Mouse (Mus musculus): Measurements from ENCODE around the gene Eftud2.

Gene Eftud2

DNA sequence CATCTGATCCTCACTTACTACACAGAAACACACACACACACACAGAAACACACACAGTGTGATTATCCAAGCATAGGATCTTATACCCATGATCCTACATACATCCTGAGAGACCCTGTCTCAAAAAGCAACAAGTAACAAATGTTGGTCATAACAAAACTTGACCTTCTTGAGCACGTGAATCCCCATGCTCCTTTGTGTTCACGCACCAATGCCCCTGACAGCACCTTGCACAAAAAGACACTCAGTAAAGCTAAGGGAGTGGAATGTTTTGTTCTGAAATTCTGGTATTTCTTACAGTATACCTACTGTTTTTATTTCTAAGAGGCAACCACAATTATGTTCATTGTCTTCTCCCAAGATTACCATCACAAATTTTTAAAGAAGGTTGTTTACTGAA is 1.2 kb downstream of the Eftud2 start:
- no peak for DNase-seq (ENCODE audit: low spot score in 2 of 2)

DNA sequence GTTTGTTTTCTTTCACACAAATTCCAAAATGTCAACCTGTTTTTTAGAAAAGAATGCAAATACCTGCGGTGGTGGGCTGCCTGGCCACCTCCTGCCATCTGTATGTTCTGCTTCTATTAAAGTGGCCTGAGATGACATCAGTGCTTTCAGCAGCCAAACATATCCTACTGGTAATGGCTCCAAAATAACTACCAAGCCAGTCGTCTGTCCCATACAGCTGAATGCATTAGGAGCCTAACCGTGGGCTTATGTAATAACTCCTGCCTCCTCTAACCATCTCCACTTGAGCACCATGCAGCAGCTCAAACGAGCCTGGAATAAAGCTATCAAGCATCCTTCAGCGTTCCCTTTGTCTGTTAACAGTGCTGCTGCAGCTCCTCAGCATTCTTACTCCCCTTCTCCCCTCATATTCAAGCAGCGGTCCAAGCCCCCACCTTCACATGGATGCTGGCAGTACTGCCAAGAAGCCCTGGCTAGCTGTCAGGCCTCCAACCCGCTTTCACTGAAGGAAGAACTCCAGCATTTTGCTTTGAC is 5.9 kb downstream of the Eftud2 start:
- peak; percentile 71 to 83 for DNase-seq (ENCODE audit: low spot score in 2 of 2)

DNA sequence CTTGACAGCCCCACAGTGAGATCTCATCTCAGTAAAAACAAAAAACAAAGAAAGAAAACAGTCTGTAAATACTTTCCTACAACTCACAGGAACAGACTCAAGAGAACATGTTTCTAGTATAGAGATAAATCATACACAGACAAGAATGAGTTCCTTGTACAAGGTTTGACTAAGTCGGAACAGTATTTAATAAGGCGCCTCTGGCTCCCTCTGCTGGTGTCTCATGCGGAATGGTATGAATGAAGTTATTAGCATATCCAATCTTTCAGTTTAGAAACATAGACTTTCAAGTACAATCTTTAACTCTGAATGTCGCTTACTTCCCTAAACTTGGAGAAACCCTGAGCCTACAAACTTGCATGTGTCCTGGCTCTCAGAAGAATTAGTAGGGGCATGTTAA is 16.5 kb downstream of the Eftud2 start:
- peak in 1 of 2 experiments; percentile 76 for DNase-seq (ENCODE audit: low spot score in 2 of 2)

DNA sequence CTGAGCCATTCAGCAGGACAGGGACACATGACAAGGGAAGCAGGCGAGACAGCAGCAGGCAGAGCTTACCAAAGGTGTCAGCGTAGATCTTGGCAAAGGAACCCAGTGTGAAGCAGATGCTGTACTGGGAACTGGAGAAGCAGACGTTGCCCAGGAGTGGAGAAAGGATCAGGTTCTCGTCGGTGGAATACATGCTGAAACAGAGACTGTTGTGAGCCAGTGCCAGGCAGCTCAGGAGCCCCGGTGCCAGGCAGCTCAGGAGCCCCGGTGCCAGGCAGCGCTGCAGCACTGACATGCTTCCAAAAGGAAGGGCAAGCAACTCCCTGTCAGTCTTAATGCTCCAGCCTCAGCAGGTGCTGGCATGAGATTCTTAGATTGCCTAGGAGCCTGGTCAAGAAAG is 20.9 kb downstream of the Eftud2 start:
- peak in 1 of 2 experiments; percentile 63 for DNase-seq (ENCODE audit: low spot score in 2 of 2)

DNA sequence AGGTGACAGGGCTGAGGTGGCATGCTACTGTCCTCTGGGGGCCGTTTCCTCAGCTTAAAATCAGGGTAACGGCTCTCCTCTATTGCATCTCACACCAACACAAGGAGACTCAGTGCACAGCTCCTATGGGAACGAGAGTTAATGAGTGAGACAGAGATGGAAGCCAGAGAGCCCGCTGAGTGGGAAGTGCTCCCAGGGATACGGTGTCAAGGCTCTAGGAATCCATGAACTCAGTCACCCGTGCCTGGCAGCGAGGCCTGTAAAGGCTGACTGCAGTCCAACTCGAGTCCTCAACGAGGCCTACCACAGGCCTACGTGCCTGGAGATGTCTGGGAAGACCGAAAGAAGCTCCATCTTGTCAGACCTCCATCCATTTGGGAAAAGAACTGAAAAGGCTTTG is 21.8 kb downstream of the Eftud2 start:
- DNase-seq (ENCODE audit: low spot score in 2 of 2): no peak

DNA sequence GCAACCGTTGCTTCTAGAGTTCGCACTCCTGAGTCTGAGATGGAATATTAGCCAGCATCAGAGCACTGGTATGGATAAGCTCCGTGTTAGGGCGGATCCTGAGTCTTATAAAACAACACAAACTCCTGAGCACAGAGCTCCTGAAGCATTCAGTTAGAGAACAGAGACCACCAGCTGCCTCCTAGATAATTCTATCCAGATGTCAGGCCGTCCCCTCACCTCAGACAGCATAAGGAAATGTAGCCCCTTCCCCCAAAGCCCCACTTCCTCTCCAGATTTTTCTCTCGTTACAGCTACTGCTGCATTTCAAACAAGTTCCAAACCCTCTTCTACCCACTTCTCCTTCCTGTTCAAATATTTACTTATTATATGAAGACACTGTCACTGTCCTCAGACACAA is 24.8 kb downstream of the Eftud2 start:
- DNase-seq (ENCODE audit: low spot score in 2 of 2): no peak

DNA sequence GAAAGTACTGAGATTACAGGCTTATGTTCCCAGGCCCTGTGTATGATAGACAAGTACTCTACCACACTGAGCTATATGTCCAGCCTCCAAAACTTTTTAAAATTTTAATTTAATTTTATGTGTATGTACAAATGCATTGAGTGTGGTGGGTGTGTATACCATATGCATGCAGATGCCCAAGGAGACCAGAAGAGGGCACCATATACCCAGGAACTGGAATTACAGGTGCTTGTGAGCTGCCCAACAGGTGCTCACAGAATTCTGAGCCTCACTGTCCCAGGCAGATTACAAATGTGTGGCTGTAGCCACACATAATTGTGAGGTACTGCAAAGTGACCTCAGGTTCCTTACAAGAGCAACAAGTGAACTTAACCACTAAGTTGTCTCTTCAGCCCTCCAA is 27.0 kb downstream of the Eftud2 start:
- no peak for DNase-seq (ENCODE audit: low spot score in 2 of 2)

DNA sequence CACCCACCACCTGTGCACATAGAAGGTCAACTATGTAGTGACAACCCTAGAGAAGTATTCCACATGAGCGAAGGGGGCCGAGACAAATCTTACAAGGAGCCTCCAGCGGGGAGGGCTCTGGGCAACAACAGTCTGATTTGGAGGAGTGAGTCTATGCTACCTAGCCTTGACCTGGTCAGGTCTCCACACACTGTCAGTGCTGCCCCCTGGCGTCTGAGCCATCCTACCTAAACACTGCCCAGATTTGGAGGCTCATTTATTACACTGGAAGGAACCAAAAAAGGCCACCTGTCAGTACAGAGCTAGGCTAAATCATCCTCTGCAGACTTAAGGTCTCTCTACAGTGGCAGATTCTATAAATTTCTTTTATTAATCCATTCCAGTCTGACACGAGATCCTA is 28.9 kb downstream of the Eftud2 start:
- peak in 1 of 2 experiments; percentile 38 for DNase-seq (ENCODE audit: low spot score in 2 of 2)

DNA sequence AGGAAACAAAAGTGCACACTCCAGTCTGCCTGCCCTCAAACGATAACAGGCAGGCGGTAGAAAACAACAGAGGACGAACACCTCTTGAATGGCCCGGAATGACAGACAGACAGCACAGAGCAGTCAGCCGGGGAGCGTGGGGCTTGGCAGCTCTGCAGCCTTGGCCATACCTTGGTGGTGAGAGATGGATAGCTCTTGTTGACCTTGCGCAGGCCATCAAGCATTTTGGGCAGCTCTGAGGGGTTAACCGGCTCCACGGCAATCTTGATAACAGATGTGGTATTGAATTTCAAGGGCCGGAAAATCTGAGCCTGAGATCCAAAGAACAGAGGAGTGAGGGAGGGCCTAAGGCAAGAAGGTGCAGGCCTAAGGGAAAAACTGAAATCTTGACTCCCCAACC is 34.9 kb downstream of the Eftud2 start:
- DNase-seq (ENCODE audit: low spot score in 2 of 2): no peak

DNA sequence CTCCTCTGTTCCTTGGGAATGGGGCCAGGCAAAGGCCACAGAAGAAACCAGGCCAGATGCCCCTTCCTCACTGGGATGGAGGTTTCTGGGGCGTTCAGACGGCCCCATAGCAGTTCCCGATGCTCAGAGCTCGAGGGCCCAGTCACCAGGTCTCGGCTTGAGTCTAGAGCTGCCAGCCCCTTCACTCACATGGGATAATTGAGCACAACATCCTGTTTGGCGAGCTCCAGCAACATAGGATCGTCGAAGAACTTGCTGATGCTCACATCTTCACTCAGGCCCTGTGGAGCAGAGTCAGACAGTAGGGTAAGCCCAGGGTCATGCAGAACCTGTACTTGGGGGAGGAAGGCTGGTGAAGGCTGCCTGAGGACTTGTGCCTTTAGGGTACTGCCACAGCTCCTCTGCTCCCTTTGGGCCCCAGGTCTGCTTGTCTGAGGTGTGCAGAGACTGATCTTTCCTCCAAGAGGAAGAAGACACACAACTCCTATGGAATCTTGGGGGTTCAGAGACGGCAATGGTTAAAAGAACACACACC is 42.1 kb downstream of the Eftud2 start:
- DNase-seq (ENCODE audit: low spot score in 2 of 2): no peak

DNA sequence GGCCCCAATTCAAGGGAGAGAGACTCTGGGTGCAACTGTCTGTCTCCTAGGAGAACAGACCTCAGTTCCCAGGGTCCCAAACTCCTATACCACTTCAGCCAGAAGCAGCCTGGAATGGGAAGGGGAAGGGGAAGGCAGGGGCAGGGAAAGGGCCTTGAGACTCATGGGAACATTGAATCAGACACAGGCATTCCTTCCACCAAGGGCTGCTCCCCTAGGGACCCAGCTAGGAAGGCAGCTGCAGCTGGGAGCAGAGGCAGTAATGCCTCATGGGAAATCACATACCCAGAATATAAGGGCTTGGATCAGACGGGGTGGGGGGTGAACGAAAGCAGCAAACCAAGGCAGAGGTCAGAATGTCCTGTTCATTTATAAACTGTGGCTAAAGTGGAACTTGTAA is 42.7 kb downstream of the Eftud2 start:
- DNase-seq (ENCODE audit: low spot score in 2 of 2): no peak

DNA sequence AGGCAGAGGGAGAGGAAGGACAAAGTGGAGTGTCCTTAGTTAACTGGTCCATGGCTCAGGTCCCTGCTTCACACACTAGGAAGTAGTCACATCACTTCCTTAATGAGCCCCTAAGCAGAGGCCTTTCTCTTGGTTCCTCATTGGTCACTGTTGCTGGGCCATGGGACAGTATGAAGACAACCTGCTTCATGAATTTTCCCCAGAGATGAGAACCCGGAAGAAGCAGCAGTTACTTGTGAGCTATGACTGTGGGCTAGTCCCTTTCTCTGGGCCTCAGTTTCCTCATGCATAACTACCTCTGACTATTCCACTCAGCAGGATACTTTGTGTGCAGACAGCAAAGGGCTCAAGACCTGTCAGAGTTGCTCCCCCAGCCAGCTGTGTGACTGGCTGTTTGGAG is 43.4 kb downstream of the Eftud2 start:
- DNase-seq (ENCODE audit: low spot score in 2 of 2): no peak

DNA sequence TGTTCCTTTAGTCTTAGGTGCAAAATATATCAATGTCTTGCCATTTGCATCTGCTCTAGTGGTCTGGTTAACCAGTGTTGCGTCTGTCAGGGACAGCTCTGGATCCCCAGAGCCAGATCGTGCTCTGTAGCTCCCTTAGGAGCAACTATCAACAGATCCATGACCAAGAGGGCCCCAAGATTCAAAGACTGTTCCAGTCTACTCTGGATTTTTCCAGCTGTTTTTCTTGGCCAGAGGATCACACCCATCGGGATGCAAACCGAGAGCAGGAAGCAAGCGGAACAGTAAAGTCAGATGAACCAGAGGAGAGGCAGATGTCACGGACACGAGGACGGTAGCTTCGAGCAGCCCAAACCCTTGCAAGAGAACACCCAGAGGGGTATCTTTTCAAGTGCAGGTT is 44.6 kb downstream of the Eftud2 start:
- DNase-seq (ENCODE audit: low spot score in 2 of 2): no peak

DNA sequence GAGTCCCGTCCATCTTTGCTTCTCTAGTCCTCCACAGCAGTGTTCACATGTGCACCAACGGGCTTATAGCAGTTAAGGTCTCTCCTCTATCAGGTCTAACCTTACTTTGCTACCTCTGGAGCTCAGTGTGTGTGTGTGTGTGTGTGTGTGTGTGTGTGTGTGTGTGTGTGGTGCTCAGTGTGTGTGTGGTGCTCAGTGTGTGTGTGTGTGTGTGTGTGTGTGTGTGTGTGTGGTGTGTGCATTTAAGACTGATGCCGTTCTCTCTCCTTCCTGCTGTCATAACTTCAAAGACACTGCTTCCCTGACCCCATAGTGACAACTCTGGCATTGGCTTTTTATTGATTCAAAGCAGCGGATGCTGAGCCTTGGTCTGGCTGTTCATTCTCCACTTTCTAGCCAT is 45.2 kb downstream of the Eftud2 start, which contains the start of gene Higd1b:
Higd1b (plus strand) TSS at position 301 of the 400 bp plus-strand sequence.
- no peak for DNase-seq (ENCODE audit: low spot score in 2 of 2)

DNA sequence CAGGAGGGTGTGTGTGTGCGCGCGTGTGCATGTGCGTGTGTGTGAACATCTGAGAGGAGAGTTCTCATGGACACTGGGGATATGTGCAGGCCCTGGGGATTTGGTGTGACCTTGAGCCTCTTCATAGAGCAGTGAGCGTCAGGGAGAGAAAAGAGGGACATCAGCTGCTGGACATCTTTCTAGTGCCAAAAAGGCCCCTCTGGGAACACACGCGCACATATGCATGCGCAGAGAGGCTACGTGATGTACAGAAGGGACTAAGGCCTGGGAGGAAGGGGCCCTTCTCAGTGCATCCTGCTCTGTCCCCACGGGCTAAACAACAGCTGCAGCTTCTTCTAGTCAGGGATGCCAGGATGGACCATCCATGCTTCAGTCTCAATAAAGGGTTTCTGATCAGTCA is 46.6 kb downstream of the Eftud2 start:
- no peak for DNase-seq (ENCODE audit: low spot score in 2 of 2)

DNA sequence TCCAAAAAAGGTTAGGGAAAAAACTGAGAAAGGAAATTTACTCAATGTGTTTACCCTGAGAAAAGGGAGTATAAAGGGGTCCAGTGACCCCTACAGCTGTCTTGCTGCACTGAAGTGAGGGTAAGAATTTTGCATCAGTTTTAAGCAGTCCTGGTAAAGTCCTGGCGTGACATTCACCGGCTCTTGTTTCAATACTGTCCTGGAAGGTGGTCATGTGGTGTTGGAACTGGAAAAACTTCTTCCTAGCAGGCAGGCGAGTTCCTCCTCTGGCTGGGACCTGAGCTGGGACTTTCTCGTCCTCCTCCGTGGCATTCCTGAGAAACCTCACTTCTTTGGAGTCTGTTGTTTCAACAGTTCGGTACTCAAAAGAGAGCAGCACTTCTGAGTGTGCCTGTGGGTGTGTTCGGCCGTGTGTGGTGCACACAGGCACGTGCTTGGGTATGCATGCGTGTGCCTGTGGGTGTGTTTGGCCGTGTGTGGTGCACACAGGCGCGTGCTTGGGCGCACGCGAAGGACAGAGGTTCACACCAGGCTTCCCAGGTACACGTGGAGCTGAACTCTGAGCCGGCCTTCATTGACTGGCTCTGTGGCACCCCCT is 48.0 kb downstream of the Eftud2 start:
- DNase-seq (ENCODE audit: low spot score in 2 of 2): no peak

DNA sequence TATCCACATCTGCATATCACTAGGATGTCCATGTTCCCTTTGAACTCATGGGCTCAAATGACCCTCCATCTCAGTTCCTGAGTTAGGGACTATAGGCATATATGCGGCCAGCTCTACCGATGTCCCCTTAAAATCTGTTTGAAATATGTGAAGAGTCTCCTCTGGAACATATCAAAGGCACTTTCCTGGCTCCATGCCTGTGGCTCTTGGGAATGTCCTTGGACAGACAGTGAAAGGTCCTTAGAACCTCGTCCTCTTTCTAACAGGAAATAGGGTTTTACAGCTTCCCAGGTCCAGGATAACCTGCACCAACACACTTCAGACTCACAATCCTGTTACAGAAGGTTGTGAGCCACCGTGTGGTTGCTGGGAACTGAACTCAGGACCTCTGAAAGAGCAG is 50.5 kb downstream of the Eftud2 start:
- no peak for DNase-seq (ENCODE audit: low spot score in 2 of 2)

DNA sequence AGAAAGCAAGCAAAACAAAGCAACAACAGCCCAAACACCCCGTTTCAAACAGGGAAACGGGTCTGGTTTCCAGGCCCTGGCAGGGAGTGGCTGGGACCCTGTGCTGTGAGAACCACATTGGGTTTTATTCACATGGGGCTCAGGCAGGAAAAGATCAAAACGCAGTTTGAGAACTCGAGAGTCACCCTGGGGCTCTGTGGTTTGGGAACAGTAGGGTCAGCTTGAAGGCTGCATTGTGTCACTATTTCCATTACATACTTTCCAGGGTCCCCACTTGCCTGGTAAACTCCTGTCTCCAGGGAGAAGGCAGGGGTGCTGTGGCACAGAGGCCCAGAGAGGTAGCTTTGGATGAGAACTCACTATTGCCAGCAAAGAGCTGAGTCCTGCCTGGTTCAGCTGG is 53.7 kb downstream of the Eftud2 start:
- DNase-seq (ENCODE audit: low spot score in 2 of 2): no peak

DNA sequence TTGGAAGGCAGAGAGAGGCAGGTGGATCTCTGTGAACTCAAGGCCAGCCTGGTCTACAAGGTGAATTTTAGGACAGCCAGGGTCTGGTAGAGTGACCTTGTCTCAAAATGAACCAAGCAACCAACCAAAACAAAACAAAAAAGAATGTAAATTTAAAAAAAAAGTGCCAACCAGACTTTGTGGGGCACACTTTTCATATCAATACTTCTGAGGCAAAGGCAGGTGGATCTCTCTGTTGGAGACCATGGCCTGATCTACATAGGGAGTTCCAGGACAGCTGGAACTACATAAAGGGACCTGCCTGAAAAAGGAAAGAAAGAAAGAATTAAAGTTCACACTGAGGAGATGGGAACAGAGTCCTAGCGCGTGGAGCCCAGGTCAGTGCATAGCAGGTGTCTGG is 54.3 kb downstream of the Eftud2 start:
- DNase-seq (ENCODE audit: low spot score in 2 of 2): no peak

DNA sequence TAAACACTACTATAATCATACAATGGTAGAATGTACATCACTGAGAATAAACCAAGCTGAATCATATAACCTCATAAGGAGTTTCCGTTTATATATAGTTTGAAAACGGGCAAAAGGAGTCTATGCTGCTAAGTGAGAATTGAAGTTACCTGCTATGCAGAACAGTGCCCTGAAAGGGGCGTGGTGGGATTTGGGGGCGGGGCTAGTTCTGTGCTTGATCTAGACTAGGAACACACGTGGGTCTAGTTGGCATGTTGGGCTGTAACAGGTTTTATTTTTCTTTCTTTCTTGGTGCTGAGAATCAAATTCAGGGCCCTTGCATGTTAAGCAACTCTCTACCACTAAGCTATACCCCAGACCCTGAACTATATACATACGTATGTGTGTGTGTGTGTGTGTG is 59.6 kb downstream of the Eftud2 start:
- no peak for DNase-seq (ENCODE audit: low spot score in 2 of 2)

DNA sequence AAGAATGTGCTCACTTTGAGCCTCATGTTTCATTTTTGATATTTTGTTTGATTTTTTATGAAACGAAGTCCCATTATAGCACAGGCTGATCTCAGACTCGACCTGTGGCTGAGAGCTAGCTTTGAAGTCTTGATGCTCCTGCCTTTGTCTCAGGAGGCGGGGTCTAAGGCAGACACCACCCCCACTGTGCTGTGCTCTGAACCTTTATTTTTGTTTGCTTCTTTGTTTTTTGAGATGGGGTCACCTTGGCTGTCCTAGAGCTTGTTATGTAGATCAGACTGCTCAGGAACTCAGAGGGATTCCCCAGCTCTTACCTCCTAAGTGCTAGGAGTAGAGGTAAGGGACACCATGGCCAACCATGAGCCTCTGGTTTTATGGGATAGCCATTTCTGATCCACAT is 60.4 kb downstream of the Eftud2 start:
- DNase-seq (ENCODE audit: low spot score in 2 of 2): no peak

DNA sequence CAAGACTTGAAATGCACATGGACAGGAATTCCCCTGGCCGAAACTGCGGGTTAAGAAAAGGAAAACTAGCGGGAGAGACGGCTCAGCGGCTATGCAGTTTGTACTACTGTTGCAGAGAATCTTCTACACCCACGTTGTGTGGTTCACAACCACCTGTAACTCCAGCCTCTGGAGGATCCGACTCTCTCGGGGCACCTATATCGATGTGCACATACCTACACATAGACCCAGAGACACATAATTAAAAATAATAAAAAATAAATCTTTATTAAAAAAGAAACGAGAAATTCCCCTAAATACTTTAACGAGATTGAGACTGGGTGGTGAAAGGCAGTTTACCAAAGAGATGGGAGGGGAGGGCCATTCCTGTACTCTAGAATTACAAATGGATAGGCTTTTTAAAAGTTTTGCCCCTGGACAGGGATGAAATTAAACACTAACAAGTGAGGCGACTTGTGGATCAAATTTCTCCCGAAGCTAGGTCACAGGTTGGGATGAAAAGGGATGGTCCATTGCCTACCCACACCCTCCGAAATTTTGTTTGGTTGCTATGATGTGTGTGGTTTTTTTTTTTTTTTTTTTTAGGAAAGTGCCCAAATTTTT is 60.9 kb downstream of the Eftud2 start:
- DNase-seq (ENCODE audit: low spot score in 2 of 2): peak in 1 of 2 experiments; percentile 16

DNA sequence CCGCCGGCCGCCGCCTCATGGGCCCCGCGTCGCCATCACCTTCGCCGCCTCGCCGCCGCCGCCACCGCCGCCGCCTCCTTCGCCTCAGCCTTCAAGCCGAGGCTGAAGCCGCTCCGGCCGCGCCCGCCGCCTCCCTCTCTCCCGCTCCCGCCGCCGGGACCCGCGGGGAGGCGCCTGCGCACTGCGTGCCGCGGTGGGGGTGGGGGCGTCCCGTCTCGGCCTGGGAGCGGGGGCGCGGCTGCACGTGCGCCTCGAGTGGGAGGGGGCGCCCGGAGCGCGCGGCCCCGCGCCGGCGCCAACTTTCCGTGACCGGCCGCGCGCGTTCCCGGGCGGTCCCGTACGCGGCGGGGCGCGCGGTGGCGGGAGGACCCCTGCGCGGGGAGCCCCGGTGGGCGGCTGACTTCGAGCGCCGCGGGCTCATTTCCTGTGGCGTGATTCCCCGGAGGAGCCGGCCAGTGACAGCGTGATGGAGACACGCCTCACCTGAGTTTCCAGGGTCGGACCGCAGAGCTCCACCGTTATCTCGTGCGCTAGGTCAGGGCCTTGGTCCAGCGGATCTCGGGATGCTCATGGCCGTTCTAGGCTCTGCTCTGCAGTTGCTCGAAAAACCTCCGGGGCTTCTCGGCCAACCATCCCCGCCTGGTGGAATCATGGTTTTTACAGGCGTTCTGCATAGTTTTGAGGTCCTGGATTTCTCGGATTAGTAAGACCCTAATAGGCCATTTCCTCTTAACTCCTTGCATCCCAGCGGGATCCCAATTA is 61.6 kb downstream of the Eftud2 start, which contains the start of gene Gjc1:
Gjc1 (minus strand) TSS at position 680 of the 762 bp plus-strand sequence.
- DNase-seq (ENCODE audit: low spot score in 2 of 2): no peak
